Mouse (Mus musculus): Measurements from ENCODE around the gene Olfr513. TPM values are rescaled to one million over a fixed set of nuclear protein-coding genes. Genes with fewer than 3 reads are reported as not detected.

Gene Olfr513
- not detected for total RNA-seq (2021)
- long read RNA-seq, experiment 1 = 0 reads
- long read RNA-seq, experiment 2 = 0 reads

- intact Hi-C loops (cut with DNase I) = no loop called here
- DNase-seq (ENCODE audit: low spot score in 2 of 2) = no peak
Observed at GRCm38 (mm10) chr7:108750673-108751072, at the start of gene Olfr513. Gene Olfr513 (plus strand): TSS chr7:108750973.

GRCm38 (mm10) chr7:108713020-108713419 lies 37.8 kb upstream of the Olfr513 start, which contains the start of gene Olfr512:
Gene Olfr512 (plus strand): TSS chr7:108713320.
- no peak for DNase-seq (ENCODE audit: low spot score in 2 of 2)
- intact Hi-C loops (cut with DNase I) = no loop called here

GRCm38 (mm10) chr7:108760411-108760810 lies 9.6 kb downstream of the Olfr513 start:
- DNase-seq (ENCODE audit: low spot score in 2 of 2) = no peak
- intact Hi-C loops (cut with DNase I) = no loop called here

GRCm38 (mm10) chr7:108797205-108797933 lies 46.6 kb downstream of the Olfr513 start:
- intact Hi-C loops (cut with DNase I) = no loop called here
- DNase-seq (ENCODE audit: low spot score in 2 of 2) = no peak

Other genes starting within 250 kb of the Olfr513 start
- gene Olfr502, start 225.9 kb upstream of the Olfr513 start, total RNA-seq (2021) = not detected
- gene Olfr503, start 206.4 kb upstream of the Olfr513 start, total RNA-seq (2021) = not detected
- not detected for gene Olfr504, start 185.2 kb upstream of the Olfr513 start, total RNA-seq (2021)
- gene Olfr506, start 140.2 kb upstream of the Olfr513 start, total RNA-seq (2021) = not detected
- not detected for gene Olfr507, start 129.2 kb upstream of the Olfr513 start, total RNA-seq (2021)
- gene Olfr508, start 121.0 kb upstream of the Olfr513 start, total RNA-seq (2021) = not detected
- gene Olfr509, start 99.1 kb upstream of the Olfr513 start, total RNA-seq (2021) = not detected
- not detected for gene Olfr510, start 84.6 kb upstream of the Olfr513 start, total RNA-seq (2021)
- gene Olfr512, start 37.7 kb upstream of the Olfr513 start, total RNA-seq (2021) = not detected
- not detected for gene Olfr514, start 75.0 kb downstream of the Olfr513 start, total RNA-seq (2021)
- gene Olfr516, start 99.6 kb downstream of the Olfr513 start, total RNA-seq (2021) = not detected
- gene Olfr517, start 121.4 kb downstream of the Olfr513 start, total RNA-seq (2021) = not detected
- gene Olfr518, start 134.0 kb downstream of the Olfr513 start, total RNA-seq (2021) = not detected
- not detected for gene Olfr519, start 143.4 kb downstream of the Olfr513 start, total RNA-seq (2021)
- under 1 TPM; 0.33 to 0.61 TPM for gene Nlrp10, start 179.2 kb downstream of the Olfr513 start, total RNA-seq (2021)
- gene Eif3f, start 183.4 kb downstream of the Olfr513 start, total RNA-seq (2021) = 10 to 100 TPM; 97.5 to 98.9 TPM
- gene Tub, start 199.4 kb downstream of the Olfr513 start, total RNA-seq (2021) = 100 to 1,000 TPM; 140 to 148 TPM

All from left cerebral cortex, postnatal 14 days (tissue).